Mouse (Mus musculus): ENCODE measurements around the gene Kcnab2. TPM values are rescaled to one million over a fixed set of nuclear protein-coding genes. Genes with fewer than 3 reads are reported as not detected.

Gene Kcnab2
- polyA plus RNA-seq, 1 experiment from 2014 or later, result 9.2 TPM

DNA sequence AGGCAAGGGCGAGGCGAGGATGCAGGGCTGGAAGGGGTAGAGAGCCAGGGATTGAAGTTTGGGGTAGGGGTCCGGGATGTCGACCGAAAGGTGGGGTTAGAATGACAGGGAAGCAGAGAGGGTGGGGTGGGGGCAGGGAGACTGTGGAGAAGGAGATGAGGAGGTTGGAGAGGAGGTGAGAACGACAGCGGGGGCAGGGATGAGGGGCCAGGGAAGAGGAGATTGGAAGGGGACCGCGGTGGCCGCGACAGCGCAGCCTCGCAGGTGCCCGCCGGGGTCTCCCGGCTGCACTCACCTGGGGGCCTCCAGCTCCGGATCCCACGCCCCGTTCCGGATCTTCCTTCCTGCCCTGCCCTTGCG lies 585 bp downstream of the Kcnab2 start:
- Histone ChIP-seq H3K9me3 (0 out of 2 replicates have a peak, but pooled peaks cover 4% of the 10 kb centered on the region), H3K4me3 (peak overlapping the region; percentile 77), H3K36me3 (no peaks in the 10 kb centered on the region), H3K4me2 (peak overlapping the region; percentile 88), H3K9ac (peak overlapping the region; percentile 68), H3K4me1 (peaks cover 19% of the 10 kb centered on the region), H3K27me3 (peaks cover 22% of the 10 kb centered on the region), H3K27ac (no peak overlapping the region)
- no peak; the same call in 1 of the 2 replicates for ATAC-seq (ENCODE audit: insufficient number of reproducible peaks, insufficient read depth, low FRiP score, low TSS enrichment, low read depth)
- 0% methylated on average over 21 of the region's 21 CpGs for WGBS

DNA sequence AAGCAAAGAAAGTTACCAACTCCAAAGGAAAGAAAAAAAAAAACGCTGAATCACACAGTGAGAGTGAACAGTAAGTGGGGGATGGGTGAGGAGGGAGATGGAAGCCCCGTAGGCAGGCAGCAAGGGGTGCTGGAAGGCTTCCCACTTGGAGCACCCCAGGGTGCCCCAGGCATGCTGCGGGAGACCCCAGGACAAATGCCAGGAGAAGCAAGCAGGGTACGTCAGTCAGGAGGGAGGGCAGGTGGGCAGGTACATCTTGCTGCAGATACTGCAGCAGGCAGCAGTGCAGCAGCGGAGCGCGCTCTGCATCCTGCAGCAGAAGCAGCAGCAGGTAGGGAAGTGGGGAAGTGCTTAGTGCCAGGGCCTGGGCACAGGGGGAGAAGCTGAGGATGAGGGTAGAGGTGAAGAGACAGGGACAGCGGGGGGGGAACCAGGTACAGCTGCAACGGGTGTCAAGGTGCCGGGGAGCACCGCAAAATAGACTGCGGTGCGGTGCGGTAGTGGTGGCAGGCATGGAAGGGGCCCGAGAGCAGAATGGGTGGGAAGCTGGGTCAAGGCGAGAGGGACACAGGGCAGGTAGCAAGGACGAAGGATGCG lies 1.1 kb downstream of the Kcnab2 start, which contains the start of gene Nphp4:
Gene Nphp4 (plus strand): TSS at position 280 of the 597 bp plus-strand sequence.
- Histone ChIP-seq H3K36me3 (no peaks in the 10 kb centered on the region), H3K4me1 (peaks cover 19% of the 10 kb centered on the region), H3K9me3 (0 out of 2 replicates have a peak, but pooled peaks cover 8% of the 10 kb centered on the region), H3K4me2 (peak within 1 kb of the TSS; percentile 88), H3K9ac (peak within 1 kb of the TSS; percentile 89), H3K4me3 (peak within 1 kb of the TSS; percentile 77), H3K27me3 (peaks cover 22% of the 10 kb centered on the region), H3K27ac (peak within 1 kb of the TSS; percentile 84; the same call in 1 of the 2 replicates)
- WGBS, result 2% methylated on average over 18 of the region's 18 CpGs
- ATAC-seq (ENCODE audit: insufficient number of reproducible peaks, insufficient read depth, low FRiP score, low TSS enrichment, low read depth), result no peak

DNA sequence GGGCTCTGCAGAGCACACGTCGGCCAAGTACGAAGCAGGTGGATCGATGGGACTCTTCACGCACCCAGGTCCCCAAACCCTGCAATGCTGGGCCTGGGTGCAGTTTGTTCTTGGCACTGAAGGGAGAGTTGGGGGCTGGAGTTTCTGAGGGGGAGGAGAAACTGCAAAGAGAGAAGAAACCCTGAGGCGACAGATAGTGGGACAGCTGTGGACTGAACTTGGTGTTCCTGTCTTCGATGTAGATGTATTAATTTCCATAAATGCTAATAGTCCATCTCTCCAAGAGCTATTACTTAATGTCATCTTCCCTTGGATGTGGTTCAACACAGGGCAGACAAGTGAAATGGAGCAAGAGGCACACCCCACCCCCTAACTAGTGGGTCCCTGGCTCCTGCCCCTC lies 1.7 kb downstream of the Kcnab2 start:
- no peak for ATAC-seq (ENCODE audit: insufficient number of reproducible peaks, insufficient read depth, low FRiP score, low TSS enrichment, low read depth)
- Histone ChIP-seq H3K36me3 (no peaks in the 10 kb centered on the region), H3K4me3 (no peak overlapping the region), H3K9me3 (0 out of 2 replicates have a peak, but pooled peaks cover 10% of the 10 kb centered on the region), H3K4me1 (peaks cover 19% of the 10 kb centered on the region), H3K4me2 (peak overlapping the region; percentile 88; the same call in 1 of the 2 replicates), H3K9ac (no peak overlapping the region), H3K27ac (no peak overlapping the region), H3K27me3 (peaks cover 22% of the 10 kb centered on the region)
- 77% methylated on average over 7 of the region's 7 CpGs for WGBS

DNA sequence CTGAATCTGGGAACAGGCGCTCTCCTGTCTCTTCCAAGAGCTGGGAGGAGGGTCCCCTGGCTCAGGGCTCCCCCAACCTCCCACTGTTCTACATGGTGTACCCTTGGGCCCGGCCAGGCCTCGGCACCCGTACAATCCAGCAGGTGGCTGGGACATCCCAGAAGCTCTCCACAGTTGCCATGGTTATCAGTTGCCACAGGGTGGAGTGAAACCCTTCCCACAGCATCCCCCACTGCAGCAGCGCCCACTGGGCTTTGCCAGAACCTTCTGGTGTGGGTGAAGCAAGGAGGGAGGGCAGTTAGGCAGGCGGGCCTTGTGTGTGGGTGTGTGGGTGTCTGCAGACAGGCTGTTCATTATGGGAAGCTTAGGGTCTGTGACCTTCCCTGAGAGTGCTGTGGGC lies 9.7 kb downstream of the Kcnab2 start:
- 78% methylated on average over 6 of the region's 6 CpGs for WGBS
- Histone ChIP-seq H3K4me1 (peaks cover 3% of the 10 kb centered on the region; the same call in 1 of the 2 replicates), H3K9ac (no peak overlapping the region), H3K27me3 (no peaks in the 10 kb centered on the region), H3K36me3 (no peaks in the 10 kb centered on the region), H3K4me3 (no peak overlapping the region), H3K9me3 (0 out of 2 replicates have a peak, but pooled peaks cover 10% of the 10 kb centered on the region), H3K4me2 (no peak overlapping the region), H3K27ac (no peak overlapping the region)
- no peak for ATAC-seq (ENCODE audit: insufficient number of reproducible peaks, insufficient read depth, low FRiP score, low TSS enrichment, low read depth)

DNA sequence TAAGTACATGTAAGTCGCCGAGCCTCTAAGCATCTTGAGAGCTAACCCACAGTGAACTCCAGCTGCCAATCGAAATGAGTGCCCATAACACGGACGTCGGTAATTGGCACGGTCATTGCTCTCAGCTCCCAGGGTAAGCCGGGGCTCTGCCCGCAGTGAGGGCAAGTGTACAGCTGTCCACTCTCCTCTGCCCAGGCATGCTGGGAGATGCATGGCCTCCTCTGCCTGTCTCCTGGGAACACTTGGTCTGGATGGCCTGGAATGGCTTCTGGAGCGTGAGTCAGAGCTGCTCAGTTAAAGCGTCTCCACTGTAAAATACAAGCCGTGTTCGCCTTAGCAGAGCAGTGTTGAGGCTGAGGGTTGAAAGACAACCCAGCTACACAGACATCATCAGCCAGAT lies 11.1 kb downstream of the Kcnab2 start:
- ATAC-seq (ENCODE audit: insufficient number of reproducible peaks, insufficient read depth, low FRiP score, low TSS enrichment, low read depth), result no peak
- 87% methylated on average over 13 of the region's 13 CpGs for WGBS

DNA sequence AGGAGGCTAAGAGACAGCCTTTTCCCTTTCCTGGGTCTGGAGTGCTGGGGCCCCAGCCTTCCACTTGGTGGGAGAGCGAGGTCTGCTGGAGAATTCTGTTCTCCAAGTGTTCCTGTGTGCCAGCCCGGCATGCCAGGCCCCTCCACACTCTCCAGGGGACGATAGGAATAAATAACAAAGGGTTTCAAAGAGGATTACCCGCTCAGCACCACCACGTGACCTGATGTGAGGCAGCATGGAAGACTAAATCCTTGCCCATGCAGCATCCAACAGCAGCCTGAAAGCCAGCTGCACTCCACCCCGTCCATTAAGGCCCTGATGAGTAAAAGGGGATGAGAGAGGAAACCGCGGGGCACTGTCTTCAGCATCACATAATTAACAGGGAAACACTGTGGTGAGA lies 12.6 kb downstream of the Kcnab2 start:
- no peak overlapping the region for H3K4me2 ChIP-seq
- no peak for ATAC-seq (ENCODE audit: insufficient number of reproducible peaks, insufficient read depth, low FRiP score, low TSS enrichment, low read depth)
- WGBS, result 27% methylated on average over 8 of the region's 8 CpGs
- H3K27ac ChIP-seq, result no peak overlapping the region
- no peaks in the 10 kb centered on the region for H3K27me3 ChIP-seq
- no peak overlapping the region for H3K4me3 ChIP-seq
- peaks cover 3% of the 10 kb centered on the region; the same call in 1 of the 2 replicates for H3K4me1 ChIP-seq
- H3K9ac ChIP-seq, result no peak overlapping the region
- no peaks in the 10 kb centered on the region for H3K9me3 ChIP-seq
- H3K36me3 ChIP-seq, result no peaks in the 10 kb centered on the region

More for the DNA sequence above, 11.1 kb downstream of the Kcnab2 start:
- no peak overlapping the region for H3K27ac ChIP-seq
- H3K4me3 ChIP-seq, result no peak overlapping the region
- H3K9me3 ChIP-seq, result 0 out of 2 replicates have a peak, but pooled peaks cover 3% of the 10 kb centered on the region
- no peak overlapping the region for H3K9ac ChIP-seq
- no peaks in the 10 kb centered on the region for H3K27me3 ChIP-seq
- H3K4me1 ChIP-seq, result peaks cover 3% of the 10 kb centered on the region; the same call in 1 of the 2 replicates
- H3K4me2 ChIP-seq, result no peak overlapping the region
- no peaks in the 10 kb centered on the region for H3K36me3 ChIP-seq

DNA sequence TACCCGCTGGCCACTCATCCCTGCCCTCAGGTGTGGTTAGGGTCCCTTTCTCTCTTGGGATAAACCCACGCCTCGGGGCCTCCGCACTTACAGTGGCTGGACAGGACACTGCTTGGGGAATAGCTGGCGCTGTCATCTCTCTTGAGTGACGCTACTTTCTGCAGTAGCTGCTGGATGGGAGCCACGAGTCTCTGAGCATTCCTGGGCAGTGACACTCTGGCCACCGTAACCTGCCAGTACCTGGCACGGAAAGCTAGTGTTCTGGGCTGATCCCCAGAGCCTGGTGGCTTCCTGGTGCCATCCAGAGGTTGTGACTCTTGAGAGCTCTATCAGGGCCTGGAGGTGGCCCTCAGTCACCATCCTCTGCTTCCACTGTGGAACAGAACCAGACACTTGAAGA lies 14.5 kb downstream of the Kcnab2 start:
- Histone ChIP-seq H3K27me3 (no peaks in the 10 kb centered on the region), H3K4me3 (no peak overlapping the region), H3K27ac (no peak overlapping the region), H3K9me3 (no peaks in the 10 kb centered on the region), H3K9ac (no peak overlapping the region), H3K4me2 (no peak overlapping the region), H3K4me1 (peaks cover 3% of the 10 kb centered on the region; the same call in 1 of the 2 replicates), H3K36me3 (no peaks in the 10 kb centered on the region)
- ATAC-seq (ENCODE audit: insufficient number of reproducible peaks, insufficient read depth, low FRiP score, low TSS enrichment, low read depth), result no peak
- 82% methylated on average over 9 of the region's 9 CpGs for WGBS

DNA sequence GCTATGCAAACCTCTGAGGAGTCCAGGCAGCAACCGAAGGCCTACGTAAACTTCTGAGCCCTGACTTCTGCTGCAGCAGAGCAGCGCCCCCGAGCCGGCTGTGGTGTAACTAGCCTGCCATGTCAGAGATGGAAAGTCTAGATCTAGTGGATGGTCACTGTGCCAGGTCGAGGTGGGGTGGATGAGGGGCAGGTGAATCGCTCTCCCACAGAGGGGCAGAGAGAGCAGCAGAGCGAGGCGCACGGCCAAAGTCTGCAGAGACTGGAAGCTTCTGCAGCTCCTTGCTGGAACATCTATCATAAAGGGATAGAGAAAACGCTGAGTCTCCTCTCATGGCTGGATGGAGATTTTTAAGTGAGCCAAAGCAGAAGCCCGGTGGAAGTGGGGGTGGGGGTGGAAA lies 15.2 kb downstream of the Kcnab2 start:
- Histone ChIP-seq H3K27ac (no peak overlapping the region), H3K4me1 (peaks cover 3% of the 10 kb centered on the region; the same call in 1 of the 2 replicates), H3K9me3 (no peaks in the 10 kb centered on the region), H3K9ac (no peak overlapping the region), H3K36me3 (no peaks in the 10 kb centered on the region), H3K27me3 (no peaks in the 10 kb centered on the region), H3K4me2 (no peak overlapping the region), H3K4me3 (no peak overlapping the region)
- ATAC-seq (ENCODE audit: insufficient number of reproducible peaks, insufficient read depth, low FRiP score, low TSS enrichment, low read depth), result no peak
- WGBS, result 85% methylated on average over 12 of the region's 12 CpGs

DNA sequence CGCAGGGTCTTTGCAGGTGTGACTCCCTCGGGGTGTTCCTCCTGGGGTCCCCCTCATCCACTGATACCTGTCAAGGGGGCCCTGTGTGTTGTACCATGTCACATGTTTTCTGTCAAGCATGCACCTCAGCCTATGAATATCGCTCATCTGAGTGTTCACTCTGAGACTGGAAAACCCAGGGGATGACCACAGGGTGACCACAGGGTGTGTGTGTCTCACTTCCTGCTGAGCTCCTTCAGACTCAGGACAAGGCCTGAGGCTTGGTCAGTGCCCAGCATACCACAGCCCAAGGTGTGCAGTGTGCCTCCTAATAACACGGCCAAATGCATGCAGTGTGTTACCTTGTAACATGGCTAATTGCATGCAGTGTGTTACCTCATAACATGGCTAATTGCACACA lies 20.0 kb downstream of the Kcnab2 start:
- Histone ChIP-seq H3K4me2 (no peak overlapping the region), H3K9ac (no peak overlapping the region), H3K4me1 (no peaks in the 10 kb centered on the region), H3K36me3 (no peaks in the 10 kb centered on the region), H3K27me3 (no peaks in the 10 kb centered on the region), H3K4me3 (no peak overlapping the region), H3K9me3 (no peaks in the 10 kb centered on the region), H3K27ac (no peak overlapping the region)
- WGBS, result 90% methylated on average over 4 of the region's 4 CpGs
- no peak for ATAC-seq (ENCODE audit: insufficient number of reproducible peaks, insufficient read depth, low FRiP score, low TSS enrichment, low read depth)

DNA sequence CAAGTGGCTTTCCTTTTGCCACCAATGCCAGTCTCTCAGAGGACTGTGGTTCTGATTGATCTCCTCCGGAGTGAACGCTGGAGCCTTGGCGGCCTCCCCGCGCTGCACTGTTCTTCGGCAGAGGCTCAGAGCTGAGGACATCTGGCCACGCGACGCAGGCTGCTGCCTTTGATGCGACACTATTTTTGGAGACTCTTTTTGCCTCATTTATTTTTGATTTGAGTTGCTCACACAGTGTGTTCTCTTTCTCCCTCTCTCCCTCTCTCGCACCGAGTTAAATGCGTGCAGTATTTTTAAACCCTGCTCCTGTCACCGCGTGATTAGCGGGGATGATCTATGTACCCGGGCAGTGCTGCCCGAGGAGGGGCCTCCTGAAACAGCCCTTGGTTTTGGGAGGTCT lies 21.1 kb downstream of the Kcnab2 start:
- H3K9ac ChIP-seq, result no peak overlapping the region
- no peak overlapping the region for H3K4me3 ChIP-seq
- H3K27me3 ChIP-seq, result no peaks in the 10 kb centered on the region
- no peak overlapping the region for H3K4me2 ChIP-seq
- no peaks in the 10 kb centered on the region for H3K4me1 ChIP-seq
- no peaks in the 10 kb centered on the region for H3K36me3 ChIP-seq
- no peak overlapping the region for H3K27ac ChIP-seq
- no peaks in the 10 kb centered on the region for H3K9me3 ChIP-seq
- 80% methylated on average over 18 of the region's 18 CpGs for WGBS
- no peak; the same call in 1 of the 2 replicates for ATAC-seq (ENCODE audit: insufficient number of reproducible peaks, insufficient read depth, low FRiP score, low TSS enrichment, low read depth)

DNA sequence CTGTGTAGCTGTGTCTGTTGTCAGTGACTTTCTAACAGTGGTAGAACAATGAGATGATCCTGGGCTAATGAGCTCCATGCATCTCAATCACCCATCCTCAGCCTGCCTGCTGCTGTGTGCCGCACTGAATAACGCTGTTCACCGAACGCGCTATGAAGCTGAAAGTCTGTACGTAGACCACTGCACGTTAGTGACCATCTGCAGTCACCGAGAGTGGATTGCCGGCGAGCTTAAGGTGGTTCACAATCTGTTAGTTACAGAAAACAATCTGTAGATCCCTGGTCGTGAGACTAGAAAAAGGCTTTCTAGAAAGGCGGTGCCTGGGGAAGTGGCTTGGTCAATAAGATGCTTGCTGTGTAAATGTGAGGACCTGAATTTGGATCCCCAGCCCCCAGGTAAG lies 23.5 kb downstream of the Kcnab2 start:
- no peak for ATAC-seq (ENCODE audit: insufficient number of reproducible peaks, insufficient read depth, low FRiP score, low TSS enrichment, low read depth)
- Histone ChIP-seq H3K4me1 (no peaks in the 10 kb centered on the region), H3K27me3 (no peaks in the 10 kb centered on the region), H3K9me3 (no peaks in the 10 kb centered on the region), H3K27ac (no peak overlapping the region), H3K9ac (no peak overlapping the region), H3K4me2 (no peak overlapping the region), H3K36me3 (no peaks in the 10 kb centered on the region), H3K4me3 (no peak overlapping the region)
- 92% methylated on average over 12 of the region's 12 CpGs for WGBS

DNA sequence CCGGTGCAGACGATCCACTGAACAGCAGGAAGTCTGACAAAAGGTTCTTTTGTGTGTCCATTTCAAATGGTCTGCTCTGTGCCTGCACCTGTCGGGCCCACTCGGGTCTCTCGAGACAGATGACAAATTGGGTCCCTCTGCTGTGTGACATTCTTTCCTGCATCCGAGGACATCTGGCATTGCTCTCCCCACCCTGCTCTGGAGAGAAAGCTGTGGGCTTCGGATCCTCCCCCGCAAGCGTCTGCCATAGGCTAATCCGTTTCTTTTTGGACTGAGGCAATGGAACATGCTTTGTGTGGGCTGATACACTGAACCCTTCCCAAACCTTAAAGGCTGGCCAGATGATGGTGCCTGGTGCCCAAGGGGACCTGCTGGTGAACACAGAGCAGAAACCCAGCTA lies 24.6 kb downstream of the Kcnab2 start:
- WGBS, result 54% methylated on average over 10 of the region's 10 CpGs
- H3K27me3 ChIP-seq, result no peaks in the 10 kb centered on the region
- no peak for ATAC-seq (ENCODE audit: insufficient number of reproducible peaks, insufficient read depth, low FRiP score, low TSS enrichment, low read depth)
- H3K9me3 ChIP-seq, result no peaks in the 10 kb centered on the region
- no peaks in the 10 kb centered on the region for H3K36me3 ChIP-seq
- H3K27ac ChIP-seq, result no peak overlapping the region
- no peak overlapping the region for H3K4me3 ChIP-seq
- H3K4me2 ChIP-seq, result no peak overlapping the region
- H3K4me1 ChIP-seq, result no peaks in the 10 kb centered on the region
- no peak overlapping the region for H3K9ac ChIP-seq

All from embryonic facial prominence, embryonic 13.5 days (tissue).